ENCODE assay signal across 27 mouse cellular contexts in the genomic region with DNA sequence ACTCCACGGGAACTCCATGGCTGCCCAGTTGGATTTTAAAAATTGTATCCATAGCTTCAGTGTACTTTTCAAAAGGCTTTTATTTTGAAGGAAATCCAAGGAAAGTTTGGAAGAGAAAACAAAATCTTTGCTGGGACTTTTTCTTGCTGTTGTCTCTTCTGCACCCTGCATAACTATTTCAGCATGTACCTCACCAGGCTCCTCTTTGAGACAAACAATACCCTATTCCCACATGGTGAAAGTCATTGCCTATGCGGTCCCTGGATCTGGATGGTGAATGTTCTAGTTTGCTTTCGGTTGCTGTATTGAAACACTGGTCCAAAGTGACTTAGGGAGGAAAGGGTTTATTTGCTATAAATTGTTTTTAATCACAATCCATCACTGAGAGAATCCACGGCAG.
DNase-seq lines count a peak whose midpoint lies in the region; ATAC-seq and TF ChIP-seq lines count a peak whose summit lies in the region.
"Had no signal": no experiment of that assay in that cellular context is flagged by ENCODE, and none has a peak within 500 bp of the region (broad histone marks: within the 10 kb centered on the region; RNA-seq: fewer than 3 reads in every experiment).

No protein-coding gene starts in this region.

- WGBS in embryonic facial prominence, embryonic 14.5 days = 51% methylated on average over 4 of the region's 4 CpGs
- 67% methylated on average over 4 of the region's 4 CpGs for WGBS in embryonic facial prominence, embryonic 10.5 days
- WGBS in hindbrain, postnatal 0 days = 38% methylated on average over 4 of the region's 4 CpGs
- 48% methylated on average over 4 of the region's 4 CpGs for WGBS in hindbrain, embryonic 14.5 days
- 16% methylated on average over 4 of the region's 4 CpGs for WGBS in midbrain, embryonic 12.5 days
- WGBS in midbrain, postnatal 0 days = 10% methylated on average over 4 of the region's 4 CpGs

- no peak for TF ChIP-seq CTCF in hindbrain, postnatal 0 days (IDR thresholded peaks at IDR 0.05; ENCODE audit: low read depth)
- TF ChIP-seq CTCF in midbrain, postnatal 0 days (IDR thresholded peaks at IDR 0.05) = no peak

- H3K9me3 ChIP-seq in embryonic facial prominence, embryonic 14.5 days (ENCODE audit: control insufficient read depth, low read length) = no peaks in the 10 kb centered on the region
- H3K9me3 ChIP-seq in embryonic facial prominence, embryonic 10.5 days = no peaks in the 10 kb centered on the region
- H3K9me3 ChIP-seq in hindbrain, postnatal 0 days (ENCODE audit: low read length) = no peaks in the 10 kb centered on the region
- H3K9me3 ChIP-seq in hindbrain, embryonic 14.5 days (ENCODE audit: control insufficient read depth, low read length) = no peaks in the 10 kb centered on the region
- no peaks in the 10 kb centered on the region for H3K9me3 ChIP-seq in midbrain, embryonic 12.5 days
- H3K9me3 ChIP-seq in midbrain, postnatal 0 days (ENCODE audit: low read length) = no peaks in the 10 kb centered on the region
- H3K9me3 ChIP-seq: embryonic facial prominence, embryonic 13.5 days; G1E; heart, embryonic 10.5 days; hindbrain, embryonic 15.5 days; liver, embryonic 12.5 days had no signal

- no peaks in the 10 kb centered on the region; the same call in 1 of the 2 replicates for H3K4me1 ChIP-seq in embryonic facial prominence, embryonic 14.5 days (ENCODE audit: control insufficient read depth, insufficient read depth, low read length)
- peaks cover 13% of the 10 kb centered on the region for H3K4me1 ChIP-seq in embryonic facial prominence, embryonic 10.5 days
- H3K4me1 ChIP-seq in hindbrain, postnatal 0 days (ENCODE audit: insufficient read depth, low read length) = no peaks in the 10 kb centered on the region
- H3K4me1 ChIP-seq in hindbrain, embryonic 14.5 days (replicated peaks; ENCODE audit: control insufficient read depth, insufficient read depth, low read length) = no peaks in the 10 kb centered on the region
- peaks cover 32% of the 10 kb centered on the region for H3K4me1 ChIP-seq in midbrain, embryonic 12.5 days
- H3K4me1 ChIP-seq in midbrain, postnatal 0 days (ENCODE audit: insufficient read depth, low read length) = no peaks in the 10 kb centered on the region
- H3K4me1 ChIP-seq: heart, embryonic 10.5 days; hindbrain, embryonic 15.5 days; liver, embryonic 12.5 days had no signal

- ATAC-seq in embryonic facial prominence, embryonic 14.5 days (ENCODE audit: low read depth) = no peak
- ATAC-seq in hindbrain, postnatal 0 days = no peak
- ATAC-seq in hindbrain, embryonic 14.5 days (ENCODE audit: low FRiP score) = no peak
- peak; percentile 57 for ATAC-seq in midbrain, embryonic 12.5 days (ENCODE audit: low FRiP score, low read depth)
- no peak for ATAC-seq in midbrain, postnatal 0 days (ENCODE audit: low FRiP score)
- no peak for ATAC-seq in erythroblast, adult 5-6 weeks (replicated peaks; ENCODE audit: low FRiP score, poor library complexity, severe bottlenecking)
- ATAC-seq: liver, embryonic 12.5 days; liver, postnatal 0 days; lung, postnatal 0 days had no signal

- H3K27ac ChIP-seq in embryonic facial prominence, embryonic 14.5 days (replicated peaks; ENCODE audit: low read depth, low read length) = peak overlapping the region; percentile 33; the same call in 1 of the 2 replicates
- H3K27ac ChIP-seq in embryonic facial prominence, embryonic 10.5 days (replicated peaks) = no peak overlapping the region; the same call in 1 of the 2 replicates
- H3K27ac ChIP-seq in hindbrain, postnatal 0 days = no peak overlapping the region
- no peak overlapping the region for H3K27ac ChIP-seq in hindbrain, embryonic 14.5 days
- H3K27ac ChIP-seq in midbrain, embryonic 12.5 days (replicated peaks) = peak overlapping the region; percentile 67
- no peak overlapping the region for H3K27ac ChIP-seq in midbrain, postnatal 0 days (ENCODE audit: low read depth, low read length)
- H3K27ac ChIP-seq: embryonic facial prominence, embryonic 13.5 days; heart, embryonic 10.5 days; hindbrain, embryonic 15.5 days; liver, embryonic 12.5 days; macrophage had no signal

- peak; percentile 2 for DNase-seq in embryonic facial prominence, embryonic 14.5 days (ENCODE audit: low spot score)
- DNase-seq in embryonic facial prominence, embryonic 10.5 days (ENCODE audit: low spot score) = no peak
- DNase-seq in hindbrain, postnatal 0 days (ENCODE audit: low spot score) = peak; percentile 16
- DNase-seq in hindbrain, embryonic 14.5 days (ENCODE audit: low spot score) = no peak
- no peak for DNase-seq in midbrain, postnatal 0 days (ENCODE audit: low spot score)
- DNase-seq: adrenal gland, postnatal 10 days; cerebellum, adult 8-10 months; cerebellum, postnatal 25 days; gastrocnemius, postnatal 25 days; heart, adult 11 months; heart, postnatal 36 days; kidney, adult 18-20 months; kidney, postnatal 4 days; left cerebral cortex, postnatal 4 days; liver, postnatal 0 days; right cerebral cortex, postnatal 25 days; thymus, adult 18-20 months; thymus, postnatal 25 days had no signal

- no peak overlapping the region for H3K4me2 ChIP-seq in embryonic facial prominence, embryonic 14.5 days (ENCODE audit: low read depth, low read length)
- no peak overlapping the region for H3K4me2 ChIP-seq in hindbrain, postnatal 0 days (ENCODE audit: low read depth, low read length)
- no peak overlapping the region for H3K4me2 ChIP-seq in hindbrain, embryonic 14.5 days (replicated peaks)
- peak overlapping the region; percentile 10 for H3K4me2 ChIP-seq in midbrain, embryonic 12.5 days (replicated peaks)
- H3K4me2 ChIP-seq in midbrain, postnatal 0 days (ENCODE audit: low read depth, low read length, poor library complexity, severe bottlenecking) = no peak overlapping the region
- H3K4me2 ChIP-seq: embryonic facial prominence, embryonic 13.5 days; hindbrain, embryonic 15.5 days; liver, embryonic 12.5 days had no signal

- H3K9ac ChIP-seq in embryonic facial prominence, embryonic 14.5 days (ENCODE audit: low read depth, low read length) = no peak overlapping the region
- H3K9ac ChIP-seq in hindbrain, postnatal 0 days (replicated peaks; ENCODE audit: low read length) = no peak overlapping the region
- no peak overlapping the region for H3K9ac ChIP-seq in hindbrain, embryonic 14.5 days
- H3K9ac ChIP-seq in midbrain, embryonic 12.5 days (replicated peaks) = no peak overlapping the region
- no peak overlapping the region for H3K9ac ChIP-seq in midbrain, postnatal 0 days (replicated peaks; ENCODE audit: low read length, poor library complexity, severe bottlenecking)
- H3K9ac ChIP-seq: embryonic facial prominence, embryonic 13.5 days; hindbrain, embryonic 15.5 days; liver, embryonic 12.5 days; liver, postnatal 0 days had no signal

- no peaks in the 10 kb centered on the region for H3K36me3 ChIP-seq in embryonic facial prominence, embryonic 14.5 days (ENCODE audit: control insufficient read depth, insufficient read depth, low read length)
- H3K36me3 ChIP-seq in embryonic facial prominence, embryonic 10.5 days (replicated peaks) = no peaks in the 10 kb centered on the region
- H3K36me3 ChIP-seq in hindbrain, postnatal 0 days (ENCODE audit: insufficient read depth, low read length) = no peaks in the 10 kb centered on the region
- no peaks in the 10 kb centered on the region for H3K36me3 ChIP-seq in hindbrain, embryonic 14.5 days (replicated peaks; ENCODE audit: control insufficient read depth, insufficient read depth)
- H3K36me3 ChIP-seq in midbrain, embryonic 12.5 days = no peaks in the 10 kb centered on the region
- H3K36me3 ChIP-seq in midbrain, postnatal 0 days (ENCODE audit: insufficient read depth, low read length) = no peaks in the 10 kb centered on the region
- H3K36me3 ChIP-seq: embryonic facial prominence, embryonic 13.5 days; G1E; heart, embryonic 10.5 days; hindbrain, embryonic 15.5 days; liver, embryonic 12.5 days had no signal

- H3K4me3 ChIP-seq in embryonic facial prominence, embryonic 14.5 days (ENCODE audit: low read depth, low read length) = no peak overlapping the region
- no peak overlapping the region for H3K4me3 ChIP-seq in embryonic facial prominence, embryonic 10.5 days
- no peak overlapping the region for H3K4me3 ChIP-seq in hindbrain, postnatal 0 days (ENCODE audit: low read length)
- H3K4me3 ChIP-seq in hindbrain, embryonic 14.5 days (replicated peaks; ENCODE audit: low read length) = no peak overlapping the region
- no peak overlapping the region for H3K4me3 ChIP-seq in midbrain, embryonic 12.5 days
- no peak overlapping the region for H3K4me3 ChIP-seq in midbrain, postnatal 0 days (ENCODE audit: low read depth, low read length)
- H3K4me3 ChIP-seq: embryonic facial prominence, embryonic 13.5 days; heart, embryonic 10.5 days; hindbrain, embryonic 15.5 days; liver, embryonic 12.5 days had no signal

- no peaks in the 10 kb centered on the region for H3K27me3 ChIP-seq in embryonic facial prominence, embryonic 14.5 days (replicated peaks; ENCODE audit: control insufficient read depth, insufficient read depth, low read length)
- no peaks in the 10 kb centered on the region for H3K27me3 ChIP-seq in embryonic facial prominence, embryonic 10.5 days (replicated peaks; ENCODE audit: low read depth, poor library complexity, severe bottlenecking)
- no peaks in the 10 kb centered on the region for H3K27me3 ChIP-seq in hindbrain, postnatal 0 days (ENCODE audit: insufficient read depth, low read length)
- H3K27me3 ChIP-seq in hindbrain, embryonic 14.5 days (ENCODE audit: control insufficient read depth, insufficient read depth, low read length) = no peaks in the 10 kb centered on the region
- peaks cover 20% of the 10 kb centered on the region for H3K27me3 ChIP-seq in midbrain, embryonic 12.5 days
- no peaks in the 10 kb centered on the region for H3K27me3 ChIP-seq in midbrain, postnatal 0 days (ENCODE audit: insufficient read depth, low read length)
- H3K27me3 ChIP-seq: embryonic facial prominence, embryonic 13.5 days; hindbrain, embryonic 15.5 days; liver, embryonic 12.5 days had no signal

Comparison
In these comparisons a context has a peak if more than half of its experiments do, and no peak if none do; other contexts are left out.
1. DNase-seq: peak in embryonic facial prominence, embryonic 14.5 days (single experiment) and hindbrain, postnatal 0 days (single experiment); none in embryonic facial prominence, embryonic 10.5 days (single experiment), hindbrain, embryonic 14.5 days (single experiment) and midbrain, postnatal 0 days (single experiment).
2. H3K27ac ChIP-seq: peak in embryonic facial prominence, embryonic 14.5 days (single experiment) and midbrain, embryonic 12.5 days (single experiment); none in embryonic facial prominence, embryonic 10.5 days (single experiment), hindbrain, postnatal 0 days (single experiment), hindbrain, embryonic 14.5 days (single experiment) and midbrain, postnatal 0 days (single experiment).